Mouse (Mus musculus) embryonic facial prominence, embryonic 14.5 days (tissue): ENCODE results near the gene Cox19. TPM values are rescaled to one million over a fixed set of nuclear protein-coding genes. Genes with fewer than 3 reads are reported as not detected.

ENCODE experiments used
- ATAC-seq: fragments of 200-750 bp; cut with Nextera tagmentation; 2 replicates; pipeline ENCODE4 v1.8.0; 2017; ENCODE audit warnings: low read depth, moderate number of reproducible peaks, moderate TSS enrichment
- DNase-seq: peaks from one replicate; pipeline ENCODE4 v3.0.0-alpha.2; 2015; ENCODE audit warnings: low spot score
- H3K27ac ChIP-seq: fragments of 300-500 bp; sonication (generic); replicated peaks from 2 replicates; pipeline ENCODE4 v1.5.1; 2014; ENCODE audit warnings: low read depth, mild to moderate bottlenecking, low read length, moderate library complexity
- H3K27me3 ChIP-seq: fragments of 300-500 bp; sonication (generic); replicated peaks from 2 replicates; pipeline ENCODE4 v1.6.1; 2014; ENCODE audit warnings: low read length; ENCODE audit not compliant: control insufficient read depth, insufficient read depth
- H3K36me3 ChIP-seq: fragments of 300-500 bp; sonication (generic); 2 replicates; pipeline ENCODE4 v1.6.1; 2014; ENCODE audit warnings: low read length, mixed read lengths; ENCODE audit not compliant: control insufficient read depth, insufficient read depth
- H3K4me1 ChIP-seq: fragments of 300-500 bp; sonication (generic); 2 replicates; pipeline ENCODE4 v1.6.1; 2014; ENCODE audit warnings: antibody characterized with exemption, low read length; ENCODE audit not compliant: control insufficient read depth, insufficient read depth
- H3K4me2 ChIP-seq: fragments of 300-500 bp; sonication (generic); 2 replicates; pipeline ENCODE4 v1.6.1; 2014; ENCODE audit warnings: low read depth, mild to moderate bottlenecking, low read length, moderate library complexity, mixed read lengths
- H3K4me3 ChIP-seq: fragments of 300-500 bp; sonication (generic); 2 replicates; pipeline ENCODE4 v1.5.1; 2014; ENCODE audit warnings: low read depth, mild to moderate bottlenecking, low read length
- H3K9ac ChIP-seq: fragments of 300-500 bp; sonication (generic); 2 replicates; pipeline ENCODE4 v1.6.1; 2014; ENCODE audit warnings: low read depth, mild to moderate bottlenecking, low read length, moderate library complexity, mixed read lengths
- H3K9me3 ChIP-seq: fragments of 300-500 bp; sonication (generic); 2 replicates; pipeline ENCODE4 v1.6.1; 2016; ENCODE audit warnings: low read length; ENCODE audit not compliant: control insufficient read depth
- WGBS: fragments of 180-500 bp; shearing (Covaris S2); extraction: QIAGEN DNeasy Blood & Tissue Kit; methylation state at CpG from one replicate; pipeline ENCODE4 v1.1.7; 2014; 5-methylcytosine and 5-hydroxymethylcytosine counted together
- polyA plus RNA-seq: library from polyadenylated mRNA; unstranded; fragments of >200 nt; fragmentation: Nextera tagmentation; extraction: Ambion mirVana; gene quantifications from 2 replicates; pipeline ENCODE4 v1.2.1, GENCODE M21; 2014

Gene Cox19
- polyA plus RNA-seq, 1 experiment from 2014 or later: 107 TPM

DNA sequence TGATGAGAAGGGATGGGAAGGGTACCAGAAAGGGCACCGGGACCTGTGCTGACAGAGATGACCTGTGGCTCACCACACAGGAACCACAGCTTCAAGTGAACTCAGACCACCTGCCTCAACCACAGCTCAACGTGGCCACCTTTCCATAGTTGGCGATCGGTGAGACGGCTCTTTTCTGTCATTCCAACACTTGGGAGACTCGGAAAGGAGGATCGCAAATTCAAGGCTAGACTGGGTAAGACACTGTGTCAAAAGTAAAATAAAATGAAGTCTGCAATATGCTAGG, 27.0 kb upstream of the Cox19 start:
- Histone ChIP-seq H3K4me1 (peaks cover 36% of the 10 kb centered on the region), H3K9ac (0 out of 2 replicates have a peak overlapping the region, but pooled peaks have one; percentile 34), H3K27ac (peak overlapping the region; percentile 77), H3K27me3 (no peaks in the 10 kb centered on the region), H3K4me3 (no peak overlapping the region), H3K4me2 (no peak overlapping the region), H3K36me3 (no peaks in the 10 kb centered on the region), H3K9me3 (no peaks in the 10 kb centered on the region)
- no peak for DNase-seq
- WGBS: 76% methylated on average over 7 of the region's 7 CpGs
- no peak for ATAC-seq

DNA sequence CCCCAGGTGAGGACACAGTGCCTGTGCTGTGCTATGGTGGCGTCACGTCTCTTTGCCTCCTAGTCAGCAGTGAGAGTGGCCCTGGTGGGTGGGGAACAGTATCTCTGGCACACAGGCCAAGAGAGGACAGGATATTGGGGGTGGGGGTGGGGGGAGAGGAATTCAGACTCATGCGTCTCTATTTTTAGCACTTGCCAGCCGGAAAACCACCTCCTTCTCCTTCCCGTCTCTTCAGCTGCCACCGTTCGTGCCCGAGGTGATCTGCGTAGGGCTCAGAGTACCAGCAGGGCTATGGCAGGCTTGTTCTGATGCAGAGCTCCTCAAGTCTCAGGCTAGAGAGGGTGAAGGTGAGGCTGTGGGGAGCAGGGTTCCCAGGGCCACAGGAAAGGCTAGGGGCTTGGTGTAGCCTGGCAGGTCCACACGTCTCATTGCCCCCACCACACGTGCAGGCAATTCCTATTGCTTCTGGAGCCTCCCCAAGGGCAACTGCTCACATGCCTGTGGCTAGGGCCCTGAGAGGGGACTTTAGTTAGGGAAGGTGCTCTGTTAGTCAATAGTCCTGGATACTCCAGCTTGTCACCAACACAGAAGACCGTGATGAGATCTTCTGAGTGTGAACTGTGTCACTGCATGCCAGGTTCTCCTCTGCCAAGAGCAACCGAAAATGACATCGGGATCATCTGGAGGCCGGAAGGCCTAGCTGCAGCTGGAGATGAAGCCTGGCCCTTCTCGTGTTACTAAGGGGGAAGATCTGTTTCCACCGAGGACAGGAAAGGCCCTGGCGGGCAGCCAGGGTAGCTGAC, 26.5 kb upstream of the Cox19 start, which contains the start of gene Gpr146:
Gpr146 (plus strand) TSS at position 230 of the 803 bp plus-strand sequence.
- ATAC-seq: no peak
- Histone ChIP-seq H3K4me1 (peaks cover 36% of the 10 kb centered on the region), H3K36me3 (no peaks in the 10 kb centered on the region), H3K27me3 (no peaks in the 10 kb centered on the region), H3K4me3 (no peak within 1 kb of the TSS), H3K27ac (peak within 1 kb of the TSS; percentile 77), H3K4me2 (0 out of 2 replicates have a peak within 1 kb of the TSS, but pooled peaks have one; percentile 3), H3K9me3 (no peaks in the 10 kb centered on the region), H3K9ac (peak within 1 kb of the TSS; percentile 34; the same call in 1 of the 2 replicates)
- 38% methylated on average over 17 of the region's 18 CpGs for WGBS
- peak; percentile 80 for DNase-seq

DNA sequence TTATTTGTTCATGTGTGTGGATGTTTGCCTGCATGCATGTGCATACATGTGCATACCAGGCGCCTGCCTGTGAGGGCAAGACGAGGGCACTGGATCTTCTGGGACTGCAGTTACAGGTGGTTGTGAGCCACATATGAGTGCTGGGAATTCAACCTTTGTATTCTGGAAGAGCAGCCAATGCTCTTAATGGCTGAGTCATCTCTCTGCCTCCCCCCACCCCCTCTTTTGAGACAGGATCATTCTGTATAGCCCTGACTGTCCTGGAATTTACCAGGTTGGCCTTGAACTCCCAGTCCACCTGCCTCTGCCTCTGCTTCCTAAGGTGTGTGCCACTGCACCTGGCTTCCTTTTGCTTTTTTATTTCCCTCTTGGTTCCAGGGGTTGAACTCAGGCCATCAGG, 23.6 kb upstream of the Cox19 start:
- 71% methylated on average over 2 of the region's 2 CpGs for WGBS
- no peak for ATAC-seq
- H3K4me2 ChIP-seq: no peak overlapping the region
- no peaks in the 10 kb centered on the region for H3K36me3 ChIP-seq
- no peak overlapping the region for H3K4me3 ChIP-seq
- no peak overlapping the region for H3K9ac ChIP-seq
- H3K27ac ChIP-seq: no peak overlapping the region
- H3K9me3 ChIP-seq: no peaks in the 10 kb centered on the region
- peaks cover 35% of the 10 kb centered on the region for H3K4me1 ChIP-seq
- DNase-seq: no peak
- no peaks in the 10 kb centered on the region for H3K27me3 ChIP-seq

DNA sequence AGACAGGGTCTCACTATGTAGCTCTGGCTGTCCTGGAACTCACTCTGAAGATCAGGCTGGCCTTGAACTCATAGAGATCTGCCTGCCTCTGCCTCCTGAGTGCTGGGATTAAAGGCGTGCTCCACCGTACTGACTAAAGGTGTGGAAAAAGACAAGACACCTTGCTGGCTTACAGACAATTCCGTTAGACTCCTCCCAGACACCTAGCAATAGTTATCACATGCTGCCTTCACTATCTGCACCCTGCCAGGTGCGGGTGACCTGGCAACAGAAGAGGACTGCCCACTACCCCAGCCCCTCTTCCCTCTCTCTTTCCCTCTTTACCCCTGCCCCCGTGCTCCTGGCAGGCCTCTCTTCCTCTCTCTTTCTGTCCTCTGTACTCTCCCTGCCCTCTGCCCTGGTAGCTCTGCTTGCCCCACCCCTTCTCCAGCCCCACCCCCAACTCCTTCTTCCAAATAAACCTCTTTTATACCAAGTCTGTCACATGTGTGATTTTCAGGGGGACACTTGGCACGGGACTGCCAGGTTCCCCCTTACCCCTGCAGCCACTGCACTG, 22.7 kb upstream of the Cox19 start:
- H3K4me2 ChIP-seq: no peak overlapping the region
- H3K9ac ChIP-seq: no peak overlapping the region
- peaks cover 26% of the 10 kb centered on the region for H3K4me1 ChIP-seq
- no peaks in the 10 kb centered on the region for H3K9me3 ChIP-seq
- WGBS: 82% methylated on average over 6 of the region's 6 CpGs
- no peaks in the 10 kb centered on the region for H3K36me3 ChIP-seq
- ATAC-seq (no peak), DNase-seq (no peak)
- no peaks in the 10 kb centered on the region for H3K27me3 ChIP-seq
- no peak overlapping the region for H3K27ac ChIP-seq
- H3K4me3 ChIP-seq: no peak overlapping the region

DNA sequence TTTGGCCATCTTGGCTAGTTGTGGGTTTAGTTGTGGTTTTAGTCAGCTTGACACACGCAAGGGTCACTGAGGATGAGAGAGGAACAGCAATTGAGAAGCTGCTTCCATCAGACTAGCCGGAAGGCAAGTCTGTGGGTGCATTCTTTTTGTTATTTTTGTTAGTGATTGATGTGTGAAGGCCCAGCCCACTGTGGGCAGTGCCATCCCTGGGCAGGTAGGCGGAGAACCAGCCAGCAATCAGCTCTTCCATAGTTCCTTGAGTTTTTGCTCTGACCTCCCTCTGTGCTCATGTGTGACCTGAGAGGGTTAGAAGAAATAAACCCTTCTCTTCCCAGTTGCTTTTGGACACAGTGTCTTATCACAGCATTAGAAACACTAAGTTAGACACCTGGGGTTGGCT, 21.9 kb upstream of the Cox19 start:
- H3K4me3 ChIP-seq: no peak overlapping the region
- no peaks in the 10 kb centered on the region for H3K27me3 ChIP-seq
- peaks cover 19% of the 10 kb centered on the region for H3K4me1 ChIP-seq
- no peaks in the 10 kb centered on the region for H3K36me3 ChIP-seq
- no peak overlapping the region for H3K9ac ChIP-seq
- H3K9me3 ChIP-seq: no peaks in the 10 kb centered on the region
- WGBS: 84% methylated on average over 3 of the region's 3 CpGs
- no peak for ATAC-seq
- no peak overlapping the region for H3K27ac ChIP-seq
- no peak overlapping the region for H3K4me2 ChIP-seq
- no peak for DNase-seq

DNA sequence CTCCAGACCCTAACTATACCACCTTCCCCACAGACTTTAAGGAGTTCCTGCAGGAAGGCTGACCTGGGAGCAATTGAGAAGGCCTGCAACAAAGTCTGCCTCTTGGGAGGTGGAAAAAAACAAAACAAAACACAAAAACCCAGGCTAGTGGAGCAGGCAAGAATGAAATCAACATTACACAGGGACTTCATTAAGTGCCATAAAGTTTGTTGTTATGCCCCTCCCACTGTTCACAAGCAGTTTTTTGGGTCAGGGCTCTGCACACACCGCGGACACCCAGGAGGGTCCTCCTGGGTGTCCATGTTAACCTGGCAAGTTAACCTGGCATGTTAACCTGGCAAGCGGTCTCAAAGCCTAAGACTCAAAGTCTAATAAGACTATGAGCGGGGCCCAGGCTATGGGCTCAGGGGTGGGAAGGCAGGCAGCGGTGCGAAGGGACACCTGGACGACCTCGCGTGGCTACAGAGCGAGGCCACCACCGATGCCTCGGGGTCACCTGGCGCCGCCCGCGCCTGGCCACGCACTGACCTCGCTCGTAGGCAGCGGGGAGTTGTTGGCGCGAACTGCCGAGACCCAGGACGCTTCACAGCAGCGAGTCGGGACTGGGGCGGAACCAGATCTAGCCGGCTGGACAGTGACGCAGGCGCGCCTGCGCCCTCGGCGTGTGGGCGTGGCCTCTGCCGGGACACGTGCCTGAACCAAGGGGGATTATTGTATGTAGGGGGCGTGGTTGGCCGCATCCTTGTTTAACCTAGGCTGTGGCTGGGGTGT, 20.6 kb upstream of the Cox19 start:
- Histone ChIP-seq H3K4me3 (peak overlapping the region; percentile 64), H3K4me2 (peak overlapping the region; percentile 84), H3K9me3 (no peaks in the 10 kb centered on the region), H3K36me3 (no peaks in the 10 kb centered on the region), H3K27me3 (no peaks in the 10 kb centered on the region), H3K27ac (peak overlapping the region; percentile 86), H3K4me1 (peaks cover 7% of the 10 kb centered on the region; the same call in 1 of the 2 replicates), H3K9ac (peak overlapping the region; percentile 92)
- DNase-seq (peak; percentile 95), ATAC-seq (peak; percentile 93)
- WGBS: under 1% methylated on average over 31 of the region's 39 CpGs

DNA sequence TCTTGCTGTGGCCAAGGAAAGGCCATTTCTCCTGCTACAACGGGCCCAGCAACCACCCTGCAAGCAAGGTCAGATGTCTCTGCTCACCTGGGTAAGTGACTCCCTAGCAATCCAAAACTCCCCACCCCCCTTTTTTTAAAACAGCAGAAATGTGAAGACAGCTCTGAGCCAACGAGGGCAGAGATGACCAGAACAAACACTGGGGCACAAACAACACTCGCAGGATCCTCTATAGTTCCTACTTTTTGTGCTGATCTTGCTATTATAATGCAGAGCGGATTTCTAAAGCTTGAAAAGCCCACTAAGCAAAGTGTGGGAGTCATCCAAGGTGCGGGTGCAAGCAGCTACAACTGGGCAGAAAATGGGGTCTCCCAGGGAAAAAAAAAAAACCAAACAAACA, 19.9 kb upstream of the Cox19 start:
- H3K4me3 ChIP-seq: peak overlapping the region; percentile 64; the same call in 1 of the 2 replicates
- H3K9me3 ChIP-seq: no peaks in the 10 kb centered on the region
- DNase-seq: no peak
- peaks cover 7% of the 10 kb centered on the region; the same call in 1 of the 2 replicates for H3K4me1 ChIP-seq
- no peaks in the 10 kb centered on the region for H3K36me3 ChIP-seq
- ATAC-seq: no peak
- peak overlapping the region; percentile 86; the same call in 1 of the 2 replicates for H3K27ac ChIP-seq
- peak overlapping the region; percentile 92 for H3K9ac ChIP-seq
- 64% methylated on average over 5 of the region's 5 CpGs for WGBS
- no peaks in the 10 kb centered on the region for H3K27me3 ChIP-seq
- peak overlapping the region; percentile 84 for H3K4me2 ChIP-seq

DNA sequence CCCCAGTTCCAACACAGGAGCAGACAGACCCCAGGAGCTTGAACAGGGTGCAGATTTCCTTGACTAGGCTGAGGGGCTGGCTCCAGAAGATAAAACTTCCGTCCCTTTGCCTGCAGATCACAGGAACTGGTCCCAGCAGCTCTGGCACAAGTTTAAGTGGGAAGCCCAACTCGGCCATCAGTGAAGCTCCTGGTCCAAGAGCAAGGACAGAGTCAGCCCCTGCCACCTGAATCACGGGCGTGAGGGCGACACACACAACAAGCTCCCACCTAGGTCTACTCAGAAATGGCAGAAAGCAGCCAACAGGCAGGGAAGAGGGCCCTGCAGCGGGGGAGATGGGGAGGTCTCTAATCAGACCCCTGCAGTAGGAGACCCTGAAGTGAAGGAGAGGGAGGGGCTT, 19.1 kb upstream of the Cox19 start:
- H3K36me3 ChIP-seq: no peaks in the 10 kb centered on the region
- ATAC-seq: no peak
- DNase-seq: no peak
- H3K27ac ChIP-seq: no peak overlapping the region
- H3K9me3 ChIP-seq: no peaks in the 10 kb centered on the region
- H3K9ac ChIP-seq: 0 out of 2 replicates have a peak overlapping the region, but pooled peaks have one; percentile 1
- WGBS: 87% methylated on average over 6 of the region's 6 CpGs
- no peak overlapping the region for H3K4me2 ChIP-seq
- peaks cover 8% of the 10 kb centered on the region; the same call in 1 of the 2 replicates for H3K4me1 ChIP-seq
- H3K27me3 ChIP-seq: no peaks in the 10 kb centered on the region
- no peak overlapping the region for H3K4me3 ChIP-seq
